Mouse (Mus musculus): ENCODE measurements at regions not wholly inside any gene's neighbourhood (a gene's known extent, or its start where the extent isn't known, plus 50 kb on each side); places are given as distances from the start of the nearest gene placed in this dataset.

DNA sequence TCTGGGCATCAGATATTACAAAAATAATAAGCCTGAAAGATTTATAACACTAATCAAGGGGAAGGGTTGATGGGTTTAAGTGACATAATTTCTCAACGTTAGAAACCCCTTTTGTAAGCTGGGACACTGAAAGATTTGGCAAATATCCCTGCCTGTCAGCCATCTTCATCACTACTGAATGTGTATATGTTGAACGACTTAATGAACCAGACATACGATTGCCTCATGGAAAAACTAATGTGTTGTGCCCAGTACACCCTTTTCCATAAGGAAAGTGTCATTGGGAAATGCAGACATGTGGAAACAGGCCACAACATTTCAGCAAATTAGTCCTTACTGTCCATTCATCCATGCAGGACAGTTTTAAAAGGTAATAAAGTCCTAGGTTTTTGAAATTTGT, 240.7 kb upstream of the Prep start:
- no peak for DNase-seq (ENCODE audit: low spot score)

GRCm38 (mm10) chr10:44821666-44822065, 245.3 kb upstream of the Prep start:
- DNase-seq (ENCODE audit: low spot score), result no peak

DNA sequence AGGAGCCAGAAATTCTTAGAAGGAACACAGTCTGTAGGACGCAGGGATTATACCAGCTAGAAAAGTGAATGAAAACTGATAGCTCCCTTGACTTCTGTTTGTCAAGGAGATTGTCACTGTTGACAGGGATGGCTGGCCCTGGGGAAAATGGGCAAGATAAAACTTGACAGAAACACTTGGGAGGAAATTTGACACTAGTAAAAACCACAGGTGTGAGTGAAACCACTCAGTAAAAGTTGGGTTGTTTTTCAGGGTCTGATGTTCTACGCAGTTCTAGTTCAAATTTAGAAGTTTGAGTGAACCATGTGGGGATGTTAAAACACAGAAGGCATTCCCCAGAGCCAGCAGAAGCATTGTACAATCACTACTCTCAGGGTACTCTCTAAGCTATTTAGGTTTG, 246.6 kb upstream of the Prep start:
- DNase-seq (ENCODE audit: low spot score), result no peak

GRCm38 (mm10) chr10:44819361-44819760, 247.6 kb upstream of the Prep start:
- no peak for DNase-seq (ENCODE audit: low spot score)

GRCm38 (mm10) chr10:44818615-44819014, 248.4 kb upstream of the Prep start:
- no peak for DNase-seq (ENCODE audit: low spot score)

DNA sequence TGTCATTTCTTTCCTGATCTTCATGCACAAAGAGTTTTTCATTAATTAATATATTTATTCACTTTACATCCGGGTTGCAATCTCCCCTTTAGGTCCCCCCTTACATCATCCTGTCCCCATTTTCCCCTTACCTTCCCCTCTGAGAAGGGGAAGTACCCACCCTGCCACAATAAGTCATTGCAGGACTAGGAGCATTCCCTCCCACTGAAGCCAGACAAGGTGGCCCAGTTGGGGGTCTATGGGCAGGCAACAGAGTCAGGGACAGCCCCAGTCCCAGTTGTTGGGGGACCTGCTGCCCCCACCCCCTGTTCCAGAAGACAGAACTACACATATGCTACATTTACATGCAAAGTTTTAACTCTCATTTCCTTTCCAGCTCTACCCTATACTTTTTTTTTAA, 267.9 kb upstream of the Prdm1 start:
- no peak for DNase-seq (ENCODE audit: low spot score)

DNA sequence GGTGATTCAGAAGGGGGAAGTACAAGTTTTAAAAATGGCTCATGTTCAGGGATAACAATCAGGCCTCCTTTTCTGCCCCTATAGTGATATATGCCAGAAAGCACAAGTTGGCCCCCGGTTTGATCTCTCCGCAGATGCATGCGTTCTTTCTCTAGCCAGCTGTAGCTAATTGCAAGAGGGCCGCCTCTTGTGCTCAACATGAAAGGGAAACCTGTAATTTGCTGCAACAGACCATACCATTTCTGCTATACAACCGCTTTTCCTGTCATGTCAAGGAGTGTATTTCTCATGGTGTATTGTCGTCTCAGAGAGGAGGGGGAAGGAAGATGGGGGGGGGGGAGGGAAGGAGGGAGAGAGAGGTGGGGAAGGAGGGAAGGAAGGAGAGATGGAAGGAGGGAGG, 257.1 kb upstream of the Prdm1 start:
- DNase-seq (ENCODE audit: low spot score), result peak; percentile 4

GRCm38 (mm10) chr10:44780381-44780958, 252.2 kb upstream of the Prdm1 start:
- no peak for DNase-seq (ENCODE audit: low spot score)

DNA sequence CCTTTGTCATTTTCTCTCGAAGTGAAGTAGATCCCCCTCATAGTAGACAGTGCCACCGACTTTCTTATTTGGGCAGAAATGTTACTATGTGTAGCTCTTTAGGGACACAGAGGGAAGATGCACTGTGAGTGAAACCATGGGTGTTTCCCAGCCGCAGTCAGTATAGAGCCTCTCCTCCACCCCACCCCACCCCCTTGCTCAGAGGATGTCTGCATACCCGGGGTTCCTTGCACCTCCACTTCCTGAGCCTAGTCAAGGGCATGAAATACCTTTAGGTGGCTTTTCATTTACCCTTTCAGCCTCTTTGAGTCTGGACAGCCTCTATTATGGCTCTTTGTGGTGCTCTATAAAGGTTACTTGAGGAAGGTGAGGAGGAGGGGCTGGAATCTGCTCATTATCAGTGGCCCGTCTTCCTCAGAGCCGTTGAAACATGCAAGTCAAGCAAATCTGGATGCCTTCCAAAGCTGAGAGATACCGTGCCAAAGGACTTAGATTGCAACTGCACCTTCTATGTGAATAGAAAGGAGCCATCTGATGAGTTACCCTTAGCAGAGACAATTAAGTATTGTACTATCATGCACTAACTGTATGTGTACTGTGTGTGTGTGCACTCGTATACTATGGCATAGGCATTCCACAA, 251.4 kb upstream of the Prdm1 start:
- DNase-seq (ENCODE audit: low spot score), result no peak

DNA sequence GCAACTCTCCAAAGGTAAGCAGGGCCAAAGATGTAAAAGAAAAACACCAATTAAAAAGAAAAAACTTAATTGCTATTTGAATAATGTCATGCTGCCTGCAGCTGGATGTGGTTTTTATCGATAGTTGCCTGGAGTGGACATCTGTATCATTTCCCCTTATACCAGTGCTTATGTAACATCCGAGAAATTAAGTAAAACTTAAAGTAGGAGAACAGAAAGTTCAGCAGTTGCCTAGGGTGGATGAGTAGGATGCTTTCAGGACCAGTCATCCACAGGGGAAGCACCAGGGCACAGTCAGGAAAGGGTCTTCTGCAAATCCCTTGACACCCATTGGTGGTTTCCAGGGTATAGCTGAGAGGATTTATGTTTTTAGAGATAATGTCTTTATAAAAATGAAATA, 248.9 kb upstream of the Prdm1 start:
- no peak for DNase-seq (ENCODE audit: low spot score)

DNA sequence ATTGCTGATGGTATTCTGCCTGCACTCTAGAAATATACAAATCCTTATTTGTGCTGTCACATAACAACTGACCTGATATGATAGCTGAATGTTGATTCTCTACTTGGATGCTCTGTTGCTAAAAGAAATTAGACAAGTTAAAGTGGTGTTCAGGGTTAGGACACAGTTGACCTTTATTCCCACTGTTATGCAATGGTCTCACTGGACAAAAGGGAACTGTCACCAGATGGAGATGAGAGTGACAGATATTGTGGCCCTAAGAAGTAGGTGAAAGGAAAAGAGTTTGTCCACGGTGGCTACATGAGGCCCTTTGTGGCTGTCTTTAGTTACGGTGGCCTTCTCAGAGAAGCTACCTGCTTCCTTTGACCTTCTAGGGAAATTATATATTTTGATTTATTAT, 247.9 kb upstream of the Prdm1 start:
- DNase-seq (ENCODE audit: low spot score), result no peak

DNA sequence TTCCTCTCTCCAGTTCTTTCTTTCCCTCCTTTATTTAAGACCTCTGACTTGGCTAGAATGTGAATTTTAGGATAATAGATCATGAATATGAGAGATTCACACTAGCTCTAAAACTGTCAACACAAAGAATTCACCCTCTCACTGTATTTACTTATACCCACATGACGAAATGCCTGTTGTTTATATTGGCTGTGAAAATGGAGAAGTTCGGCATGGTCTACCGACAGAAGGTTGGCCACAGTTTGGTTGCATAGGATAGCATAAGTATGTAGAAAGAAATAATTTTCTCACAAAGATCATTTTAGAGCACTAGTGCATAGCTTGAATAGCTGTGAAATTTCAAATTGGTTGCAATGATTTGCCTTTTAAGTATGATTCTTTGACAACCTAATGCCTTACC, 237.2 kb upstream of the Prdm1 start:
- no peak for DNase-seq (ENCODE audit: low spot score)

- peak; percentile 63 for DNase-seq (ENCODE audit: low spot score)
Measured at GRCm38 (mm10) chr10:44763102-44763501, 234.8 kb upstream of the Prdm1 start.

GRCm38 (mm10) chr10:44762068-44762467, 233.8 kb upstream of the Prdm1 start:
- no peak for DNase-seq (ENCODE audit: low spot score)

GRCm38 (mm10) chr10:44761324-44761723, 233.0 kb upstream of the Prdm1 start:
- no peak for DNase-seq (ENCODE audit: low spot score)

DNA sequence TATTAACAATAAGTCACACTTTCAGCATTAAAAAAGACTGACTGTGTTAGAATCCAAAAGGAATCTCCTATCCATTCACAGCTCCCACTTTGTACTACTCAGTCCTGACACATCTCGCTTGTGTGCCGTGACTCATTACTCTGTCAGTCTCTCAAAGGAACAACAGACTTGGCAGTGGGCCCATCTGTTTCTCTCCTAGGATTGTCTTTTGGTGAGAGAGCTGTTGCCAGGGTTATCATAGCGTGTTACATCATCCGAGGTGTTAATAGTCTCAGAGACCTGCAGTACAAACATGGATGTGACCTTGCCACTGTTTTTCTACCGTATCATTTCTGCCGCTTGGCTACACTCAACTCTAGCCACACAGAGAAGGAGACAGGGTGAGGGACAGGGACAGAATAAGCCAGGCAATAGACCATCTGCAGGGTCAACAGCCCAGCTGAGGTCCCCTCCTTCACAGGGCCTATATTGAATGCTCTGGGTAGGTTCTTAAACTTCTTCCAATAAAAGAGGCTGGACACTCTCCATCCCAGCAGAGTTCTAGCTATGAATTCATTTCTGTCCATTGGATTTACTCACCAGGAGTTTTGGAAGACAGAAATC, 227.2 kb upstream of the Prdm1 start:
- no peak for DNase-seq (ENCODE audit: low spot score)

DNA sequence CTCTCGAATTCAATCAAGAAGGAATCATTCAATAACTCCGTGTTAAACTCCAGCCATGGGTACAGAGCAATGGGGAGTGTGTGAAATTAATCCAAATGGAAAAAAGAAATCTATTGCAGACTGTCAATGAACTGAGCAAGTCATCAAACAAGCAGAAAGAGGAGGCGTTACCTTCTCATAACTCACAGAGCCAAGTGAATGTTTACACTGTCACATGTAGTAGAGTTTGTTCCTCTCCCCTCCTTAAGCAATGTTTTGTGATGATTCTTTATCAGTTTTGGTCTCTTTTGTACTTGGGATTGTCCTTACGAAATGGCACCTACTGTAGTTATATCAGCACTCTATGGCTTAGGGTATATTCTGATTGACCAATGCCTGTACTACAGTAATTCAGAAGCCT, 226.6 kb upstream of the Prdm1 start:
- DNase-seq (ENCODE audit: low spot score), result no peak

DNA sequence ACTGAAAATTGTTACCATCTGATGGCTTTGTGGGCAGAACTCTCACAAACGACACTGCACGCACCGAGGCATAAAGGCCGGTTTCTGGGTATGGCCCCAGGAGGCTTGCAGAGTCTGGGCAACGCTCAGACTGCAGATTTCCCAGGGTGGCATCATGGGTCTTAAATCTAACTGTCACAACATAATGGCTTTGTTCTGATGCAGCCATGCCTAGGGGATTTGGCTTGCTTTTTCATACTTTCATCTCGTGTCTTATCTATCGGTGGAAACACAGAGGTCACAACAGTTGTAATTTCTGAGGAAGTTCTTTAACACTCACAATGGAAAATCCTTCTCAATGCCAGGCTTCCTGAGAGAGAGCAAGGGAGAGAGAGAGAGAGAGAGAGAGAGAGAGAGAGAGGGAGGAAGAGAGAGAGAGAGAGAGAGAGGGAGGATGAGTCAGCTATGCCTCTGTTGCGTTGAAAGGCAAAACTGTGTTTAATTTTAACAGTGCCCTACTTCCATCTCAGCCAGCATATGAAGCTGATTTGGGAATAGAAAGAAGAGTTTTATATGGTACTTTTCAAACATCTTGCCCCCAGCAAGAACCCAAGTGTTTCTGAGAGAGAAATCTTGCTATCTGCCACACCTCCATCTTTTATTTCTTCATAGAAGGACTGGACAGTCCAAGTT, 224.6 kb upstream of the Prdm1 start:
- DNase-seq (ENCODE audit: low spot score), result no peak

GRCm38 (mm10) chr10:44751061-44751460, 222.8 kb upstream of the Prdm1 start:
- no peak for DNase-seq (ENCODE audit: low spot score)

DNA sequence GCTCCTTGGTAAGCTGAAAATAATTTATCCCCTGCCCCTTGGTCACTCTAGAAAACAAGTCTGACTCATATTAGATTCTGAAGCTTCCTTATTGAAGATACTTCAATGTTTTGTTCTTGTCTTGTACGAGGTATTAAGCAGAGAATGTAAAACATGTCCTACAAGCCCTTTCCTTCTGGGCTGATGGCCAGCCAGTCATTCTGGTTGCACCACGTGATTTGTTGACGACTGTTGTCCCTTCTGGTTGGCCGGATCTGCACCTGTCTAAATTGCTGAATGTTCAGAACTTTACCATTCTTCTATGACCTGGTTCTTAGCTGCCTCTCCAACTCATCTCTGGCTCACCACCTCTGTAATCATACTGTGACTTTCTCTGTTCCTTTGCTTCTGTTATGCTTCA, 220.9 kb upstream of the Prdm1 start:
- no peak for DNase-seq (ENCODE audit: low spot score)

GRCm38 (mm10) chr10:44747419-44747818, 219.1 kb upstream of the Prdm1 start:
- DNase-seq (ENCODE audit: low spot score), result no peak

DNA sequence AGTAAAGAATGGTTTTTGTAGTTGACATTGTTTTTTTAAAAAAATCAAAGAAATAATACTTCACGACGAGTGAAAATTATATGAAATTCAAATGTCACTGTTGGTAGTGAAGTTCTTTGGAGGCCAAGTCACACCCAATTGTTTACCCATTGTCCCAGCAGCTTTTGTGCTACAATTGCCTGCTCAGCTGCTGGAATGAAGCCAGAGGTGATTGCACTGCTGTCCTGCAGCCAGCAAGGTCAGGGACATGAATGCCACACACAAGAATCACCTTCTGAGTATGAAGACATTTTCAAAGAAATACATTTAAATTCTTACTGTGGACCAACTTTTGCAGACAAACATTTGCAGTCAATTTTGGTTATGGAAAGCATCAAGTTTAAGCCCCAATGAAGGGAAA, 215.9 kb upstream of the Prdm1 start:
- DNase-seq (ENCODE audit: low spot score), result no peak

DNA sequence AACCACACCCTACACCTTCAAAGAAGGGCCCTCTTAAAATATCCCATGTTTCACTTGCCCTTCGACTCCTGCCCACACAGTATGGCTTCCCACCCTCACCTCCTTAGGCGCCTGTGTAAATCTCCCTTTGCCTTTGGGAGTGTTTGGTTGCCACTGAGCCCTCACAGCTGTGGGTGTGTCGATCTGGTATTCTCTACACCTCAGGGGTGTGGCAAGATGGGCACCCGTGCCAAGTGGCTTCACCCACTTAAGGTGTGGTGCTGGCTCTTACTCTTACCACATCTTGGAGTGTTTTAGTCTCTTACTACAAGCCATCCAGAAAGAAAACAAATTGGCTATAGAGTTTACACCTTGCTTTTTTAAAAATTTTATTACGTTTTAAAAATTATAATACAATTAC, 205.3 kb upstream of the Prdm1 start:
- DNase-seq (ENCODE audit: low spot score), result no peak

Data from embryo, embryonic 10.5 days (tissue).